Mouse (Mus musculus) stomach, postnatal 0 days (tissue): Measurements from ENCODE around the gene Rgmb. TPM values are rescaled to one million over a fixed set of nuclear protein-coding genes. Genes with fewer than 3 reads are reported as not detected.

Source experiments
- ATAC-seq: fragments of 200-750 bp; cut with Nextera tagmentation; 2 replicates; pipeline ENCODE4 v1.8.0; 2017; ENCODE audit not compliant: low FRiP score, low TSS enrichment
- DNase-seq: peaks from one replicate; pipeline ENCODE4 v3.0.0-alpha.2; 2016; ENCODE audit warnings: low spot score
- H3K27ac ChIP-seq: fragments of 300-500 bp; sonication (generic); replicated peaks from 2 replicates; pipeline ENCODE4 v1.5.1; 2014; ENCODE audit warnings: mild to moderate bottlenecking, control low read depth
- H3K27me3 ChIP-seq: fragments of 300-500 bp; sonication (generic); 2 replicates; pipeline ENCODE4 v1.6.1; 2014; ENCODE audit warnings: low read length; ENCODE audit not compliant: control insufficient read depth, insufficient read depth
- H3K36me3 ChIP-seq: fragments of 300-500 bp; sonication (generic); 2 replicates; pipeline ENCODE4 v1.6.1; 2014; ENCODE audit warnings: low read length, mixed read lengths; ENCODE audit not compliant: control insufficient read depth, insufficient read depth
- H3K4me1 ChIP-seq: fragments of 300-500 bp; sonication (generic); replicated peaks from 2 replicates; pipeline ENCODE4 v1.6.1; 2014; ENCODE audit warnings: antibody characterized with exemption; ENCODE audit not compliant: control insufficient read depth, insufficient read depth
- H3K4me2 ChIP-seq: fragments of 300-500 bp; sonication (generic); replicated peaks from 2 replicates; pipeline ENCODE4 v1.6.1; 2014; ENCODE audit warnings: low read depth, mild to moderate bottlenecking, control low read depth, moderate library complexity
- H3K4me3 ChIP-seq: fragments of 300-500 bp; sonication (generic); 2 replicates; pipeline ENCODE4 v1.5.1; 2014; ENCODE audit warnings: low read depth, low read length, control low read depth
- H3K9ac ChIP-seq: fragments of 300-500 bp; sonication (generic); 2 replicates; pipeline ENCODE4 v1.6.1; 2014; ENCODE audit warnings: mild to moderate bottlenecking, low read length, control low read depth, mixed read lengths
- H3K9me3 ChIP-seq: fragments of 300-500 bp; sonication (generic); 2 replicates; pipeline ENCODE4 v1.6.1; 2016; ENCODE audit warnings: low read length; ENCODE audit not compliant: control insufficient read depth
- CTCF ChIP-seq: IDR thresholded peaks from 2 replicates; pipeline ENCODE4 v1.5.1; 2016; ENCODE audit warnings: antibody characterized with exemption, low read depth, mild to moderate bottlenecking, moderate library complexity
- EP300 ChIP-seq: optimal IDR thresholded peaks from 2 replicates; pipeline ENCODE3; 2016; ENCODE audit warnings: antibody characterized with exemption
- WGBS: fragments of 180-500 bp; shearing (Covaris S2); extraction: QIAGEN DNeasy Blood & Tissue Kit; methylation state at CpG from one replicate; pipeline ENCODE4 v1.1.7; 2014; 5-methylcytosine and 5-hydroxymethylcytosine counted together
- polyA plus RNA-seq: library from polyadenylated mRNA; unstranded; fragments of >200 nt; fragmentation: Nextera tagmentation; extraction: Ambion mirVana; gene quantifications from 2 replicates; pipeline ENCODE4 v1.2.1, GENCODE M21; 2015

Gene Rgmb
- polyA plus RNA-seq, 1 experiment from 2014 or later: 33.0 TPM

GRCm38 (mm10) chr17:15808015-15808414 is 22.8 kb downstream of the Rgmb start:
- Histone ChIP-seq H3K36me3 (peaks cover 10% of the 10 kb centered on the region; the same call in 1 of the 2 replicates), H3K27ac (no peak overlapping the region), H3K9ac (no peak overlapping the region), H3K4me1 (peaks cover 10% of the 10 kb centered on the region), H3K4me3 (no peak overlapping the region), H3K9me3 (no peaks in the 10 kb centered on the region), H3K4me2 (peak overlapping the region; percentile 20; the same call in 1 of the 2 replicates), H3K27me3 (no peaks in the 10 kb centered on the region)
- ATAC-seq: no peak
- no peak for DNase-seq
- 33% methylated on average over 4 of the region's 4 CpGs for WGBS
- TF ChIP-seq CTCF: 0 out of 2 replicates have a peak, but pooled peaks have one; percentile 3
- TF ChIP-seq EP300: no peak

- Histone ChIP-seq H3K27me3 (no peaks in the 10 kb centered on the region), H3K9me3 (no peaks in the 10 kb centered on the region), H3K4me2 (0 out of 2 replicates have a peak overlapping the region, but pooled peaks have one; percentile 20), H3K4me1 (peaks cover 10% of the 10 kb centered on the region), H3K27ac (no peak overlapping the region), H3K9ac (no peak overlapping the region), H3K36me3 (peaks cover 7% of the 10 kb centered on the region; the same call in 1 of the 2 replicates), H3K4me3 (no peak overlapping the region)
- no peak for ATAC-seq
- DNase-seq: no peak
- TF ChIP-seq EP300 (no peak), CTCF (no peak)
- 76% methylated on average over 23 of the region's 23 CpGs for WGBS
Measured at GRCm38 (mm10) chr17:15807295-15807984, 23.4 kb downstream of the Rgmb start.

- peaks cover 7% of the 10 kb centered on the region for H3K4me1 ChIP-seq
- TF ChIP-seq CTCF: peak; percentile 81
- no peak for TF ChIP-seq EP300
- DNase-seq (no peak), ATAC-seq (peak; percentile 40; the same call in 1 of the 2 replicates)
- peaks cover 7% of the 10 kb centered on the region; the same call in 1 of the 2 replicates for H3K36me3 ChIP-seq
- no peaks in the 10 kb centered on the region for H3K27me3 ChIP-seq
- no peak overlapping the region for H3K4me3 ChIP-seq
- H3K9me3 ChIP-seq: no peaks in the 10 kb centered on the region
- no peak overlapping the region for H3K4me2 ChIP-seq
- H3K27ac ChIP-seq: no peak overlapping the region
- no peak overlapping the region for H3K9ac ChIP-seq
- WGBS: 47% methylated on average over 15 of the region's 15 CpGs
Measured at GRCm38 (mm10) chr17:15804008-15804812, 26.6 kb downstream of the Rgmb start.

GRCm38 (mm10) chr17:15799195-15799793 is 31.5 kb downstream of the Rgmb start:
- no peaks in the 10 kb centered on the region for H3K4me1 ChIP-seq
- H3K4me3 ChIP-seq: no peak overlapping the region
- DNase-seq (no peak), ATAC-seq (no peak)
- WGBS: 79% methylated on average over 3 of the region's 3 CpGs
- no peak overlapping the region for H3K9ac ChIP-seq
- no peak overlapping the region for H3K27ac ChIP-seq
- H3K27me3 ChIP-seq: no peaks in the 10 kb centered on the region
- TF ChIP-seq CTCF (no peak), EP300 (no peak)
- H3K36me3 ChIP-seq: no peaks in the 10 kb centered on the region
- H3K9me3 ChIP-seq: no peaks in the 10 kb centered on the region
- no peak overlapping the region for H3K4me2 ChIP-seq

GRCm38 (mm10) chr17:15790716-15791115 is 40.1 kb downstream of the Rgmb start:
- Histone ChIP-seq H3K9ac (no peak overlapping the region), H3K4me2 (no peak overlapping the region), H3K36me3 (no peaks in the 10 kb centered on the region), H3K4me3 (no peak overlapping the region), H3K4me1 (no peaks in the 10 kb centered on the region), H3K27ac (no peak overlapping the region), H3K27me3 (no peaks in the 10 kb centered on the region), H3K9me3 (no peaks in the 10 kb centered on the region)
- 87% methylated on average over 8 of the region's 8 CpGs for WGBS
- ATAC-seq (no peak), DNase-seq (no peak)
- TF ChIP-seq EP300: no peak
